Mouse (Mus musculus): ENCODE measurements around the gene Plekhh1. TPM values are rescaled to one million over a fixed set of nuclear protein-coding genes. Genes with fewer than 3 reads are reported as not detected.
A peak's percentile ranks its signal among the peaks of the same experiment; 100 is the strongest.

The Plekhh1 gene
- polyA plus RNA-seq, 1 experiment from 2014 or later, result 3.1 TPM

DNA sequence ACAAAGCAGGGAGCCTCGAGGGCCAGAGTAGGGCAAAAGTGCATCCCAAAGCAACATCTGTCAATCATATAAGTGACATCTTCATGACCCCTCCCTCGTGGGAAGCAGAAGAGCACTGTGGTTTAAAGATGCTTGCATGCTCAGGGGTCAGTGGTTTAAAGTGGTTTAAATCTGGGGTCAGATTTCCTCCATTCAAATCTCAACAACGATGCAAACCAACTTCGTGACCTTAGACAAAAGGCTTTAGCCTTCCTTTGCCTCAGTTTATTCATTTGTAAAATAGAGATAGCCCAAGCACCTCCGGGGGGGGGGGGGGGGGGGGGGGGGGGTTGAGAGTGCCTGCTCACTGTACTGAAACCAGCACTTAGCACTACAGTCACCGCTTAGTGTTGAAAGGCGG, 32.3 kb upstream of the Plekhh1 start:
- H3K4me3 ChIP-seq (replicated peaks; ENCODE audit: low read depth, low read length), result no peak overlapping the region
- WGBS, result 6% methylated on average over 6 of the region's 7 CpGs
- no peak for ATAC-seq (ENCODE audit: low FRiP score, low TSS enrichment)

DNA sequence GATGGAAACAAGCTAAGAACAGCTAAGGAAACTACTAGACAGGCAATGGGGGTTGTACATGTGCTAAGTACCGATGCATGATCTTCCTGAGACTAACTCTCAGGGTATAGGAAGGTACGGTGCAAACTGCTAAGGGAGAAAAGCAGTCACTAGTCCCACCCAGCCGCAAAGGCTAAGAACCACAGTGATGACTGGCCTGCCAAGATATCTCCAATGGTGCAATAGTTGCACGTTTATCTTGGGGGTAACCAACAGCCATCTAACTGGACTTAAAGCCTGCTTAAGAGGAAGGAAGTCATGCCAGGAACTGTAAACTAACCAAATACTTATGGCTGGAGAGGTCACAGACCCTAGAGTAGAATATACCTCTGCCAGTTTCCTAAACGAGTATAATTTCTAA, 26.6 kb upstream of the Plekhh1 start:
- Histone ChIP-seq H3K36me3 (ENCODE audit: control insufficient read depth, insufficient read depth, low read length) (no peaks in the 10 kb centered on the region), H3K27me3 (ENCODE audit: control insufficient read depth, insufficient read depth, low read length) (no peaks in the 10 kb centered on the region), H3K27ac (replicated peaks; ENCODE audit: low read depth, low read length) (no peak overlapping the region), H3K9ac (replicated peaks; ENCODE audit: low read length) (no peak overlapping the region), H3K4me3 (replicated peaks; ENCODE audit: low read depth, low read length) (no peak overlapping the region), H3K4me2 (ENCODE audit: low read length) (no peak overlapping the region), H3K4me1 (ENCODE audit: control insufficient read depth, insufficient read depth, low read length) (peaks cover 9% of the 10 kb centered on the region), H3K9me3 (ENCODE audit: control insufficient read depth, low read length) (no peaks in the 10 kb centered on the region)
- 94% methylated on average over 5 of the region's 5 CpGs for WGBS
- ATAC-seq (ENCODE audit: low FRiP score, low TSS enrichment), result no peak
- DNase-seq, result no peak

More for the DNA sequence above, 32.3 kb upstream of the Plekhh1 start:
- Histone ChIP-seq H3K4me1 (ENCODE audit: control insufficient read depth, insufficient read depth, low read length) (no peaks in the 10 kb centered on the region), H3K9ac (replicated peaks; ENCODE audit: low read length) (no peak overlapping the region), H3K36me3 (ENCODE audit: control insufficient read depth, insufficient read depth, low read length) (no peaks in the 10 kb centered on the region), H3K4me2 (ENCODE audit: low read length) (no peak overlapping the region), H3K27me3 (ENCODE audit: control insufficient read depth, insufficient read depth, low read length) (no peaks in the 10 kb centered on the region), H3K9me3 (ENCODE audit: control insufficient read depth, low read length) (no peaks in the 10 kb centered on the region), H3K27ac (replicated peaks; ENCODE audit: low read depth, low read length) (no peak overlapping the region)
- no peak for DNase-seq

DNA sequence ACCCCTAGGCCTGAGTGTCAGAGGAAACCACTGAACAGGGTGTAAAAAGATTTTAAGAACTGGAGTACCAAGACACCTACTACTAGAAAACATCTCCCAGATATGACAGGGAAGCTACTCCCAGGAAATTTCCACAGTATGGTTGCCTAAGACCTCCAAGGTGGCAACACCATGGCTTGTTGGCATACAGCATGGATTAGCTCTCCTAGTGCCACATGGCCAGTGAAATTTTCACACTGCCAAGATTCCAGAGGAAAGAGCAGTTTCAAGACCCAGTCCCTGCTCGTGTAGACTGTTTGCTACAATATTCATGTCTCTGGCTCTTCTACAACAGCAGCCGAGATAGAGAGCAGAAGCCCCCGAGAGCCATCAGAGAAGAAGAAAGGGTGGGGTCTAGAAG, 26.0 kb upstream of the Plekhh1 start:
- Histone ChIP-seq H3K27ac (replicated peaks; ENCODE audit: low read depth, low read length) (no peak overlapping the region), H3K9me3 (ENCODE audit: control insufficient read depth, low read length) (no peaks in the 10 kb centered on the region), H3K4me3 (replicated peaks; ENCODE audit: low read depth, low read length) (no peak overlapping the region), H3K36me3 (ENCODE audit: control insufficient read depth, insufficient read depth, low read length) (no peaks in the 10 kb centered on the region), H3K27me3 (ENCODE audit: control insufficient read depth, insufficient read depth, low read length) (no peaks in the 10 kb centered on the region), H3K4me2 (ENCODE audit: low read length) (no peak overlapping the region), H3K4me1 (ENCODE audit: control insufficient read depth, insufficient read depth, low read length) (peaks cover 9% of the 10 kb centered on the region), H3K9ac (replicated peaks; ENCODE audit: low read length) (no peak overlapping the region)
- ATAC-seq (ENCODE audit: low FRiP score, low TSS enrichment) (no peak), DNase-seq (no peak)
- 88% methylated on average over 3 of the region's 3 CpGs for WGBS

DNA sequence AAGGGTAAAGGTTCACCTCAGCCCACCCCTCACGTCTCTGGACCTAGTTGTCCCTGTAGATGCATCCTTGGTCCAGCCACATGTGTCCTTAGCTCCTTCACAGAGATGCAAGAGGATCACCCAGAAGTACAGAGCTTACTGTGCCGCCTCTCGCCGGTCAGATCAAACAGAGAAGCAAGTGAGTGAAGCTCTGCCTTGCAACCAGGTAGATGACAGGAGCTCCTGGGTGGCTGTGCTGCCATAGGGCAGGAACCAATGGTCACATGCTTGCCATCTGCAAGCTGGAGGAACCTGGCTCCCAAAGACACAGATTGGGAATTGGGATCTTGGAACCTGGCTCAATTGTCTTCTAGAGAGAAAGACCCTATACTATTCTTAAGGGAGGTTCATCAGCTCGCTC, 23.5 kb upstream of the Plekhh1 start:
- peak overlapping the region; percentile 90 for H3K4me3 ChIP-seq (replicated peaks; ENCODE audit: low read depth, low read length)
- no peak overlapping the region for H3K9ac ChIP-seq (replicated peaks; ENCODE audit: low read length)
- no peak overlapping the region for H3K27ac ChIP-seq (replicated peaks; ENCODE audit: low read depth, low read length)
- 93% methylated on average over 5 of the region's 5 CpGs for WGBS
- peak overlapping the region; percentile 79 for H3K4me2 ChIP-seq (ENCODE audit: low read length)
- no peaks in the 10 kb centered on the region for H3K9me3 ChIP-seq (ENCODE audit: control insufficient read depth, low read length)
- ATAC-seq (ENCODE audit: low FRiP score, low TSS enrichment), result no peak
- no peaks in the 10 kb centered on the region for H3K36me3 ChIP-seq (ENCODE audit: control insufficient read depth, insufficient read depth, low read length)
- DNase-seq, result no peak
- H3K4me1 ChIP-seq (ENCODE audit: control insufficient read depth, insufficient read depth, low read length), result peaks cover 9% of the 10 kb centered on the region
- no peaks in the 10 kb centered on the region for H3K27me3 ChIP-seq (ENCODE audit: control insufficient read depth, insufficient read depth, low read length)

DNA sequence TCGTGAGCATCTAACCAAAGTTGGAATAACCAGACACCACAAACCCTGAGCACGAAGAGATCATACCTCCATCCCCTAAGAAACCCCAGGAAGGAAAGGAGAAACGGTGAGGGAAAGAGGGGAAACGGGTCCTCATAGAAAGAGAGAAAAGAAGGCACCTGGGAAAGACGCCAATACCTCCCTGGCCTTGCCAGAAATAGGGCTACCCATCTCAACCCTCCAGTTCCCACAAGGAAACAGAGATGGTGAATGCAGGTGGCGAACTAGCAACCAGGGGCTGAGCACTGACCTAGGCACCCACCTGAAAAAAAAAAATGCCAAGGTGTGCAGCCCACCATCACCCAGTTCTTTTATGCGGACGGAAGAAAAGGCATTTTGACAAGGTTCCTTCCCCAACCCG, 22.9 kb upstream of the Plekhh1 start:
- Histone ChIP-seq H3K4me3 (replicated peaks; ENCODE audit: low read depth, low read length) (peak overlapping the region; percentile 90), H3K9ac (replicated peaks; ENCODE audit: low read length) (peak overlapping the region; percentile 96), H3K4me2 (ENCODE audit: low read length) (peak overlapping the region; percentile 79), H3K9me3 (ENCODE audit: control insufficient read depth, low read length) (no peaks in the 10 kb centered on the region), H3K4me1 (ENCODE audit: control insufficient read depth, insufficient read depth, low read length) (peaks cover 9% of the 10 kb centered on the region), H3K27ac (replicated peaks; ENCODE audit: low read depth, low read length) (peak overlapping the region; percentile 92; the same call in 1 of the 2 replicates), H3K27me3 (ENCODE audit: control insufficient read depth, insufficient read depth, low read length) (no peaks in the 10 kb centered on the region), H3K36me3 (ENCODE audit: control insufficient read depth, insufficient read depth, low read length) (no peaks in the 10 kb centered on the region)
- no peak for ATAC-seq (ENCODE audit: low FRiP score, low TSS enrichment)
- peak; percentile 23 for DNase-seq
- 41% methylated on average over 9 of the region's 9 CpGs for WGBS

DNA sequence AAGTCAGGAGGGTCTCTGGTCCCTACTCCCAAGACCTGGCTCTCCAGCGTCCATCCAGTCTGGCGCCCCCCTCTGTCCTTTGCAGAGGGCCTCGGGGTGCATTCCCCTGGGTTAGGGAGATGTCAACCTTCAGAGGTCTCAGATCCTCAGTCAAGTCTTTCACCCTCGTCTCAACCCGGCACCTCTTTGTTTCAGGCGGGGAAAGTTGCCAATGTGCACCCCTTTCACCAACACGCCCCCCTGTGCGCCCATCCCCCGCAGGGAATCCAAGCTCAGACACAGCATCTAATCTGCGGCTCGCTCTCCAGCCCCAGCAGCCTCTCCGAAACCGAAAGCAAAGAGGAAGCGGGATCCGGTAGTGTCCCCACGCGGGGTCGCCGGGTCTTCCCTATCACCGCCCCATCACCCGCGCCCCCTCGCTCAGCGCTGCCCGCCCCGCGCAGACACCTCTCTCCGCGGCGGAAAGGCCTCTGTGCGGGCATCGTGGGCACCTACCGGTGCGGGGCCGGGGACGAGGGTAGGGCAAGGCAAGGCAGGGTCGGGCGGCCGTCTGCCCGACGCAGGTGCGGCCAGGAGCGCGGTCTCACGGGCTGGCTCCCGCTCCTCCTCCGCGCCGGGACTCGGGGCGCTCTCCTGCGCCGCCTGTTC, 22.4 kb upstream of the Plekhh1 start:
- Histone ChIP-seq H3K36me3 (ENCODE audit: control insufficient read depth, insufficient read depth, low read length) (no peaks in the 10 kb centered on the region), H3K4me2 (ENCODE audit: low read length) (peak overlapping the region; percentile 79), H3K4me3 (replicated peaks; ENCODE audit: low read depth, low read length) (peak overlapping the region; percentile 90), H3K9me3 (ENCODE audit: control insufficient read depth, low read length) (no peaks in the 10 kb centered on the region), H3K27me3 (ENCODE audit: control insufficient read depth, insufficient read depth, low read length) (no peaks in the 10 kb centered on the region), H3K9ac (replicated peaks; ENCODE audit: low read length) (peak overlapping the region; percentile 96), H3K27ac (replicated peaks; ENCODE audit: low read depth, low read length) (peak overlapping the region; percentile 92), H3K4me1 (ENCODE audit: control insufficient read depth, insufficient read depth, low read length) (peaks cover 9% of the 10 kb centered on the region)
- DNase-seq (peak; percentile 78), ATAC-seq (ENCODE audit: low FRiP score, low TSS enrichment) (peak; percentile 74)
- WGBS, result under 1% methylated on average over 43 of the region's 53 CpGs

DNA sequence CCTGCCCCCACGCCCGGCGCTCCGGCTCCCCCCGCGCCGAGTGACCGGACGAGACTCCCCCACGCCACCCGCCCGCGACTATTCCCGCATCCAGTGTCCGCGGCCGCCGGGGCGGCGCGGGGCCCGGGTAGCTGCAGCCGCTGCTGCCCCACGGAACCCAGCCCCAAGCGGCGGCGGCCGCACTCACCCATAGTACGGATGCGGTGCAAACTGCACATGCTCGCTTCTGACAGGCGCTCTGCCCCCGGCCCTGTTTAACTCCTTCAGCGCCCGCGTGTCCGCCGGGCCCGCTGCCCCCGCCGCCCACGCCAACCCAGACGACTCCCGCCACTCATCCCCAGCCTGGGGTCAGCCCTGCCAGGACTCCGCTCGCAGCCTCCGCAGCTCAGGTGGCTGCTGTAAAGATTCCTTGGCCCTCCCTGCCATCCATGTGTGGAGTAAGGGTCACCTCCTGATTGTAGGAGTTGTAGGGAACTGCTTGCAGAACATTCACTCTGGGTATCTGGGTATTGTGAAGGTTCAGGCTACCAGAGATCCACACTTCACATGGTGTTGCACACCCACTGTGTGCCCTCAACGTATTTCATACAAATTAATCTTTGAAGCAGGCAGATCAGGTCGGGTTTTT, 21.7 kb upstream of the Plekhh1 start, which contains the start of gene Tmem229b:
Gene Tmem229b, minus strand, starts transcription at position 502 of the 628 bp plus-strand sequence.
- peak within 1 kb of the TSS; percentile 96 for H3K9ac ChIP-seq (replicated peaks; ENCODE audit: low read length)
- peaks cover 9% of the 10 kb centered on the region for H3K4me1 ChIP-seq (ENCODE audit: control insufficient read depth, insufficient read depth, low read length)
- peak within 1 kb of the TSS; percentile 79 for H3K4me2 ChIP-seq (ENCODE audit: low read length)
- H3K9me3 ChIP-seq (ENCODE audit: control insufficient read depth, low read length), result no peaks in the 10 kb centered on the region
- peak within 1 kb of the TSS; percentile 92 for H3K27ac ChIP-seq (replicated peaks; ENCODE audit: low read depth, low read length)
- peak; percentile 92 for ATAC-seq (ENCODE audit: low FRiP score, low TSS enrichment)
- peak within 1 kb of the TSS; percentile 90 for H3K4me3 ChIP-seq (replicated peaks; ENCODE audit: low read depth, low read length)
- 2% methylated on average over 48 of the region's 49 CpGs for WGBS
- H3K36me3 ChIP-seq (ENCODE audit: control insufficient read depth, insufficient read depth, low read length), result no peaks in the 10 kb centered on the region
- H3K27me3 ChIP-seq (ENCODE audit: control insufficient read depth, insufficient read depth, low read length), result no peaks in the 10 kb centered on the region
- peak; percentile 88 for DNase-seq

DNA sequence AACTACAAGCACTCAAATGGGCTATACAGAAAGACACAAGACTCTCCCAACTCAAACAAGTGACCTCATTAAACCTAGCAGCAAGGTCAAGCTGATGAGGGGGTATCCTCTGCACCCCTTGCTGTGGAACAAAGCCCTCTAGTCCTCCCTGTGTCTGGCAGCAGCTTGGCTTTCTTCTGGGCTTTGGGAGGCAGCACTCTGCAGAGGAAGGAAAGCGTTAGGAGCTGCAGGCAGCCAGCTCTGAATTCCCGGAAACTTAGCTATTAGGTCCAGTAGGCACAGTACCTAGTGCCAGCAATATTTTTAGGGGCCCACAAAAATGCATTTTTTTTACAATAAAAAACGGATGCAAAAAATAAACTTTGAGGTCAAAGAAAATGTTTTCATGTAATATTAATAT, 18.4 kb upstream of the Plekhh1 start:
- Histone ChIP-seq H3K9me3 (ENCODE audit: control insufficient read depth, low read length) (no peaks in the 10 kb centered on the region), H3K27ac (replicated peaks; ENCODE audit: low read depth, low read length) (no peak overlapping the region), H3K4me3 (replicated peaks; ENCODE audit: low read depth, low read length) (no peak overlapping the region), H3K27me3 (ENCODE audit: control insufficient read depth, insufficient read depth, low read length) (no peaks in the 10 kb centered on the region), H3K9ac (replicated peaks; ENCODE audit: low read length) (no peak overlapping the region), H3K36me3 (ENCODE audit: control insufficient read depth, insufficient read depth, low read length) (no peaks in the 10 kb centered on the region), H3K4me2 (ENCODE audit: low read length) (no peak overlapping the region), H3K4me1 (ENCODE audit: control insufficient read depth, insufficient read depth, low read length) (peaks cover 6% of the 10 kb centered on the region)
- WGBS, result 44% methylated on average over 3 of the region's 3 CpGs
- ATAC-seq (ENCODE audit: low FRiP score, low TSS enrichment), result no peak
- DNase-seq, result no peak

DNA sequence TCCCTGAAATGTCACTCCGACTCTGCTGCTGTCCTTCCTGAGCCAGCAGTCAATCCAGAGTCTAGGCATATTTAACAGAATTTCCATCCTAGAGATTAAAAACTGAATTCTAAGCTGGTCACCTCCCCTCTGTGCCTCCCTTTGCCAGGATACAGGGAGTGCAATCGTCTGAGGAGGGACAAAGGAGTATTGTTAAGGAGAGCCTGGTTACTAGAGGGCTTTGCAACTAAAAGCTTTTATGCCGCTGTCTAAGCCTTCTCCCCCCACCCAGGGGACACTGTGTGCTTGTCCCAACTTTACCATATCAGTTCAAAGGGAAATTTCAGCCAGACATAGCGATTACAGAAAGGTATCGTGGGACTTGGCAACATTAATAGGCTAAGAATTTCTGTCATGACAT, 12.9 kb upstream of the Plekhh1 start:
- Histone ChIP-seq H3K4me1 (ENCODE audit: control insufficient read depth, insufficient read depth, low read length) (no peaks in the 10 kb centered on the region), H3K27ac (replicated peaks; ENCODE audit: low read depth, low read length) (0 out of 2 replicates have a peak overlapping the region, but pooled peaks have one; percentile 16), H3K4me2 (ENCODE audit: low read length) (no peak overlapping the region), H3K4me3 (replicated peaks; ENCODE audit: low read depth, low read length) (no peak overlapping the region), H3K9me3 (ENCODE audit: control insufficient read depth, low read length) (no peaks in the 10 kb centered on the region), H3K9ac (replicated peaks; ENCODE audit: low read length) (no peak overlapping the region; the same call in 1 of the 2 replicates), H3K36me3 (ENCODE audit: control insufficient read depth, insufficient read depth, low read length) (no peaks in the 10 kb centered on the region), H3K27me3 (ENCODE audit: control insufficient read depth, insufficient read depth, low read length) (no peaks in the 10 kb centered on the region)
- DNase-seq (peak; percentile 68), ATAC-seq (ENCODE audit: low FRiP score, low TSS enrichment) (peak; percentile 68; the same call in 1 of the 2 replicates)
- 4% methylated on average over 5 of the region's 5 CpGs for WGBS

All from midbrain, embryonic 14.5 days (tissue).